Mouse (Mus musculus) lung, postnatal 25 days (tissue): ENCODE results near the gene Bex1.

Experiments
- DNase-seq: peaks from one replicate; pipeline ENCODE4 v3.0.0; 2022; ENCODE audit warnings: low spot score

Bex1 gene

GRCm38 (mm10) chrX:136171189-136172117 is 43.9 kb downstream of the Bex1 start:
- peak; percentile 63 for DNase-seq

- no peak for DNase-seq
Observed at GRCm38 (mm10) chrX:136170625-136171024, 44.7 kb downstream of the Bex1 start.
